Mouse (Mus musculus): Measurements from ENCODE around the gene Kif18b. TPM values are rescaled to one million over a fixed set of nuclear protein-coding genes. Genes with fewer than 3 reads are reported as not detected.

The Kif18b gene
- 10 to 100 TPM; 16.1 to 20.1 TPM for total RNA-seq (2021)
- long read RNA-seq, experiment 1, partial matches to known transcripts: 6 of 9 reads
- long read RNA-seq, experiment 1, other reads (novel, unspliced or antisense): 1 of 9 reads
- long read RNA-seq, experiment 2, transcript Kif18b-201 (16 exons, 3,326 nt): major isoform, 21 of 30 reads
- long read RNA-seq, experiment 2, partial matches to known transcripts: 2 of 30 reads
- long read RNA-seq, experiment 2, other reads (novel, unspliced or antisense): 7 of 30 reads

DNA sequence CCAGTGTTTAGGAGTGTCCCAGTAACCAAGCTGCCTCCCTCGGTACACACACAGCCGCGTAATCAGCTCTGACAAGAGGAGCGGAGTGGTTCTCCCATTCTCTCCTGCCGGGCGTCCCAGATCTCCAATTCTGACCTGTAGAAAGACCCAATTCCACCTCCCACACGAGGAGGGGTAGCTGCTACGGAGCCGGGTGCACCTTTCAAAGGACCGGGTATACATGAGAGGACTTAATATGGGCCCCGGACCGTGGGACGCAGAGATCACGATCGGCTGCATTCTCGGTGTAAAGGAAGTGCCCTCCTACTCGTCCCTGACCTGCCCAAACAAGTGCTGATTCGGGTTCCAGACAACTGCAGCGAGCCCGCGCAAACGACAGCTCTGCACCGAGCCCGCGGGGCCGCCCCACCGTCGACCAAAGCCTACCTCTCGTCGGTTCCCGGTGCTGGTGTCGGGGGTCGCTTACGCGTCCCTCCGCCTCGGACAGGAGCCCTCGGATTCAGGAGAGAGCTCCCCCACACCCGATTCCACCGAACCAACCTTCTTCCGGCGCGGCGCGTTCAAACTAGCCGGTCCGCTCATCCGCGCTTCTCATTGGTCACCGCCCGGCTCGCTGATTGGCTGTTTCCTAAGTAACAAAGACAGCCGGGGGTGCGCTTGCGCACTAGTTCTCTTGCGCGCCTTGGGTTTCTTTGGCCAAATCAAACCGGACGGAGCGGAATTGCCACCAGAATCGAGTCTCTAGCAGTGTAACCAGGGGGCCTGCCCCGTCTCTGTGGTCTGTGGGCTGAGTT is at the start of gene Kif18b:
Kif18b (minus strand) TSS at position 568 of the 794 bp plus-strand sequence.
- peak; percentile 86 to 90 for DNase-seq (ENCODE audit: low spot score in 2 of 2)

DNA sequence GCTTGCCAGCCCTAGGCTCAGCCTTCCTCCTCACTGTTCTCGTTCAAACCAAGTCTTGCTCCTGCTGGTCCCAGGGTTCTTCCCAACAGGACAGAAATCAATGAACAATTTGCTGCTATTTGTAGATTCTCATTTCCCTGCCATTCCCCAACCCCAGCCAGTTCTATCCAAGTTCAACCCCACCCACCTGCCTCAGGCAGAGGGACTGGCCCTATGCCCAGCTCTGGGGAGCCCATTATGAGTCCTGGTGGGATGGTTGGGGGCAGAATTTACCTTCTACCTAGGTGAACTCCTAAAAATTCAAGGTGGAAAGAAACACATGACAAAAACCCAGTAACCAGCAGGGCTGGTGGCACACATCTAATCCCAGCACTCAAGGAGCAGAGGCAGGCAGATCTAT is 47.4 kb upstream of the Kif18b start:
- DNase-seq (ENCODE audit: low spot score in 2 of 2): no peak

DNA sequence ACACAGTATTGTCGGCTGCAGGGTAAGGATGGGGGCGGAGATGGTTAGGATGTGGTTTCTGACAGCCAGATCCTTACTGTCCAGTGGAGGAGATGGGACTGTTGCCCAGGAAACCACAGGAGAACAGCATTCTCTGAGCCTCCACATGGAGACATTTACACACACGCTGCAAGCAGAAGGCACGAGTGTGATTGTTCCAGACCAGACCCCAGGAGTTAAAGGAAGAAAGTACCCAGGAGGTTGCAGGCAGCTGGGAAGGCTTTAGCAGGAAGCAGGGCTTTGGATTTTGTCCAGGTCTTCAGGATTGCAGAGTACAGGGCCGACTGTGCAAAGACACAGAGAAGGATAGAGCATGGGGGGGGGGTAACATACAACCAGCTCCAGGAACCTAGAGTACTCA is 46.7 kb upstream of the Kif18b start:
- DNase-seq (ENCODE audit: low spot score in 2 of 2): no peak

DNA sequence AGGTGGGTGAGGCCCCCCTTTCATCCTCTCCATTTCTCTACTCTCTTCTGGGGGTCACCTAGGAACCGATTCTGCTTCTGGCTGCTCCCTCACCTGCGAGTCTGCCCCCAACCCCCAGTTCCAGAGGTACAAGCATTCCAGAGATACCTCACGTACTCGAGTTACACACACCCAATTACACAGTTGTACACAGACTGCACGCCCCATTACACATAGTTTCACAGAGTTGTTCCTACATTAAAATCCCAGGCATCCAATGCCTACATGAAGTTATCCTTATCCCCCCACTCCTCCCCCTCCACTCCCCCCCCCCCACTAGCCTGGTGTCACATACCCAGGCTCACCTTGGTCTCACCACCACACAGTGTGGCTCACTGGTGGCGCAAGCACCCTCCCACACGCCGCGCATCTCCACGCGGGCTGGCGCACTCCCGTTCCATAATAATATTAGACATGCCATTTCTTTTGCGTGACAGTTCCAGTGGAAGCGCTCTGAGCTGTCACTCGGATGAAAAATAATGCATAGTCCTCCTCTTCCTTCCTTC is 39.7 kb upstream of the Kif18b start:
- no peak for DNase-seq (ENCODE audit: low spot score in 2 of 2)

DNA sequence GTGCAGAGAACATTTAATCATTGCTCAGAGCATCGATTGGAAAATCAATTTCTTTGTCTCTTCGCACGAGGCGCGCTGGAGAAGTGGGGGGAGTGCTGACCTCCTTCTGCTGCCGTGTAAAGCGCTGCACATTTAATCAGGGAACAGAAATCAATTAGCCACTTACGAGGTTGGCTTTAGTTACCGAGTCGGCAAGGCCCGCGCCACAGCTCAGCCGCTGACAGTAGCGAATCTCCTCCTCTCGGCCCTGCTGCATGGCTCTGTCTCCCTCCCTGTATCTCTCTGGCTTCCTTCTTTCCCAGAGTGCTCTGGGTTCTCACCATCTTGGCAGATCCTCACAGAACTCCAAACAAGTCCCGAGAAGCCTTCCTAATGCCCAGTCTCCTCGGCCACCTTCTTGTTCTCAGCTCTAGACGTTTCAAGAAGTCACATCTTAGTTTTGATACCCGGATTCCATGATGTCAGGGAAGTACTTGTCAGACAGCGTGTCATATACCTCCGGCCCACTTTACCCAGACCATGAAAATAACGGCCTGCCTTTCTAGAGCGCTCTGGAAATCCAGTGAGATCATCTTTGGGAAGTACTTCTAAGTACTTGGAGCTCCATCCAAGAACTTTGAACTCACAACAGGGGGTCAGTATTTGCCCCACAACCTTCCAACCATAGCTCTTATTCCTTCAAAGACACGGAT is 39.1 kb upstream of the Kif18b start:
- DNase-seq (ENCODE audit: low spot score in 2 of 2): no peak

DNA sequence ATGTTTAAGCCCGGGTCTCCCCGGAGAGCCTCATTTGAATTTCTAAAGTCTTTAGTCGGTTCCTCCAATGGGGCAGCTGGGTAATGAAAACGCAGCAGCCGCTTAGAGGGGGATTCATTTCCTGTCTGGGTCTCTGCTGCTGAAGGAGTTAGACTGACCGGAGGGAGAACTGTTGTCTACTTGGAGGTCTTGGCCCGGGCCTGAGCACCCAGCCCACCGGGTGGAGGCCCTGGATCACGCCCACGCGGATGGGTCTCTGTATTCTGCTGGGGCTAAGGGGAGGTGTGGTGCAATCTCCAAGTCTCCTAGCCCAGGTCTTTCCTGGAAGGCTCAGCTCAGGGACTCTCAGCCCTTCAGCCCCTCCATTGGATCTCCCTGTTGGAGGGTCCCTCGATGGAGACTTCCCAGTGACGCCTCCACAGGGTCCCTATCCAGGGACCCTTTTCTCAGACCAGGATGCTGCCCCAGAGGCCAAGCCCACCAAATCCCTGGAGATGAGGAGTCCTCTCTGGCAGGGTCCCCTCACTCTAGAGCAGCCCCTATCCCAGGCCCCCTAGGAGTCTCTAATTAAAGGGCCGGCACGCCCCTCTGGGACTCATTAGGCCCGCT is 38.4 kb upstream of the Kif18b start:
- no peak for DNase-seq (ENCODE audit: low spot score in 2 of 2)

DNA sequence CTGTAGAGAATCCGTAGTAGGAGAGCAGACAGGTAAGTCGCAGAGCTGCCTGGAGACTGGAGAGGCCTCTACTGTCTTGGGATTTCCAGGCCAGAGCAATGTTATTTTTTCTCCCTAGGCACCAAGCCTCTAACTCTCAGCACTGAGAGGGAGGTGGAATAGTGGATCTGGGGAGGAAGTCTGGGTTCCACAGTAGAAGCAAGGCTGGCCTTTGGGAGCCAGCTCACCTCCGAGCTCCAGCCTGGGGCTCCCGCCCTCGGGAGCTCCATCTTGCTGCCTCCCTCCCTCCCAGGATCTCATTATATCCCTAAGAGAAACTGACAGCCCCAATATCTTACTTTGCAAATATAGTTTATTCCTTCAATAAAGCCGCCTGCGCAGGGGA is 37.9 kb upstream of the Kif18b start:
- no peak for DNase-seq (ENCODE audit: low spot score in 2 of 2)

DNA sequence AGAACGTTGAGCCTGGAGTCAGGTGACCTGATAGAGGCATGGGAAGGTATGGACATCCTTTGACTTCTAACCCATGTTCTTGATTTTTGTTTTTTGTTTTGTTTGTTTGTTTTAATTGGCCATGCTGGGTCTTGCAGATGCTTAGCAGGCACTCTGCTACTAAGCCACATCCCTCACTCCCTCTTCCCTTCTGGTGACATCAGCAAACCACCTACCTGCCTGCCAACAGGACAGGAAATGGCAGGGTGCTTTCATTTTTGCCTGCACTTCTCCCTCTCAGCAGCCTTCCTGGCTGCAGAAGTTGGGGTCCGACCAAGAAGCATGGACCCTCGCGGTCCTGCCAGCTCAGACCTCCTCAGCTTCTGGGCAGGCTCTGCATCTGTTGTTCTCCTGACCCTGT is 36.2 kb upstream of the Kif18b start:
- DNase-seq (ENCODE audit: low spot score in 2 of 2): no peak

DNA sequence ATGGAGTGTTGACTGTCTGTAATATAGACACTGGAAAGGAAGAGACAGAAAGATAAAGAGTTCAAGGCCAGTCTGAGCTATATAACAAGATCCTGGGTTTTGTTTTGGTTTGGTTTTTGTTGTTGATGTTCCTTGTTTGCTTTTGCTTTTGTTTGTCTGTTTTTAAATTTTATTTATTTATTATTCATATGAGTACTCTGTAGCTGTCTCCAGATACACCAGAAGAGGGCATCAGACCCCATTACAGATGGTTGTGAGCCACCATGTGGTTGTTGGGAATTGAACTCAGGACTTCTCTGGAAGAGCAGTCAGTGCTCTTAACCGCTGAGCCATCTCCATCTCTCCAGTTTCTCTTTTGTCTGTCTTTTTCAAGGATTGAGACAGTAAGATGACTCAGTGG is 33.9 kb upstream of the Kif18b start:
- DNase-seq (ENCODE audit: low spot score in 2 of 2): no peak

DNA sequence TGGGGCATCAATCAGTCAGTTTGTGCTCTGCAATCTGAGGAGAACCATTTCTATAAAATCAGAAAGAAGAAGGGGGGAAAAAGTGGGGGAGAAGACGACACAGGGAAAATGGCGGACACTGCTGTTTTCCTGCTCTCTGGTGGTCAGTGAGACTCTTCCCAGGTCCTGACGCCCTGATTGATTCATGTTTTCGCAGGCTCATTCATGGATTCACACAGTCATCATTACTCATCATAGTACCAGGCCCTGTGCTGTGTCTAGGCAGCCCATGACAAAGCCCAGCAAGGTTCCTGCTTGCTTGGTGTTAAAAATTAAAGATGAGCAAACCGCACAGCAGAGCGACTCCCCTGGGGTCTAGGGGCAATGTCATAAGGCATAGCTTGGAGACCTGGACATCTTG is 33.5 kb upstream of the Kif18b start:
- no peak for DNase-seq (ENCODE audit: low spot score in 2 of 2)

DNA sequence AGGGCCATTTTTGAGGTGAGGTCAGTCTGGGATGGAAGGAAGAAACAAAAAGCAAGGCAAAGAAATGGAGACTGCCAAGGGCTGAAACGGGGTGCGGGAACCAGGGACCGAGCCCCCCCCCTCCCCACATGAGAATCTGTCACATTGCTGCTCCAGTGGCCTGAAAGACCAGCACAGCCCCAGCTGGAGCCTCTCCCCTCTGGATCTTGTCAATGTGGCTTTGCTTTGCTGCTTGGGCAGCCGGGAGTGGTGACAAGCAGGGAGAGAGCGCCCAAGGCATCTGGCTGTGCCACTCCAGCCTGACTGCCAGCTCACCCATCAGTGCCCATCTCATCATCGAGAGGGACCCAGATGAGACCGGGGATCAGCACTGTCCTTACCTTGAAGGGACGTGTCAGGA is 32.8 kb upstream of the Kif18b start:
- DNase-seq (ENCODE audit: low spot score in 2 of 2): no peak

DNA sequence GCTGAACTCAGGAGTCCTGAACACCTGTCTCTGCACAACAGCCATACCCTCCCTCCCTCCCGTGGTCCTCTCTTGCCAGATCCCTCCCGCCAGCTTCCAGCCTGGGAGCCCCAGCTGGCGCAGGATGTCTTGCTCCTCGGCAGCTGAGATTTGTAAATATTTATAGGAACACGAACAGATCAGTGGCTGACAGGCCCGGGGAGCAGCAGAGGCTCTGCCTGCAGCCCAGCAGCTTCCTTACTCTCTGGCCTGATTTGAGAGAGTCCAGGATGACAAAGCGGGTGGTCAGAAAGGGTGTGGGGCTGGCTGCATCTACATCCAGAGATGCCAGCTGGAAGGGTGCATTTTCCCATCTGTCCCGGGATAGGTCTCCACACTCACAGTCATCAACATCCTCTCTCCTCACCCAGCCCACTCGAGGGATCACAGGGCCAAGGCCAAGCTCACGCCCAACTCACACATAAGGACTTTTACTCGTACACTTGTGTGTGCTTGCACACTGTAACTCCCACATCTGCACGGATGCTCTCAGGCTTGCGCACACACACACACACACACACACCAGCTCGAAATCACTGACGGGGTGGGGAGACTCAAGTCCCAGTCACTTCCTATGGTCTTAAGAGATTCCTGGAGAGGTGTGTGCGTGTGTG is 32.2 kb upstream of the Kif18b start:
- no peak for DNase-seq (ENCODE audit: low spot score in 2 of 2)

DNA sequence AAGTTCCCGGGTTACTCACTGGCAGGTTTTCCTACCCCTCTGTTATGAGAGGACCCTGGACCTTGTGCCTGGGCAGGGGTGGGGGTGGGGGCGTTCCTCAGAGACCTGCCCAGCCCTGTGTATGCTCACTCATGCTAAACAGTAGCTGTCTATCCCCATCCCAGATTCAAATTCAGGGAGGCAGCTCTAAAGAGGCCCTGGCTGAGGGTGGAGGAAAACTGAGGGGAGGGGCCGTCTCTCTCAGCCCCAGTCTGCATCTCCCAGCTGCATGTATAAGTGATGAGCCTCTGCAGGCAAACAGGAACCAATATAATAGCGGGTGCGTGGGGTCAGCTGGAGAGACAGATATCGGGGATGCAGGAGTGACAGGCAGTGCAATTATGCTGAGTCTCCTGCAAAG is 28.0 kb upstream of the Kif18b start:
- DNase-seq (ENCODE audit: low spot score in 2 of 2): no peak

DNA sequence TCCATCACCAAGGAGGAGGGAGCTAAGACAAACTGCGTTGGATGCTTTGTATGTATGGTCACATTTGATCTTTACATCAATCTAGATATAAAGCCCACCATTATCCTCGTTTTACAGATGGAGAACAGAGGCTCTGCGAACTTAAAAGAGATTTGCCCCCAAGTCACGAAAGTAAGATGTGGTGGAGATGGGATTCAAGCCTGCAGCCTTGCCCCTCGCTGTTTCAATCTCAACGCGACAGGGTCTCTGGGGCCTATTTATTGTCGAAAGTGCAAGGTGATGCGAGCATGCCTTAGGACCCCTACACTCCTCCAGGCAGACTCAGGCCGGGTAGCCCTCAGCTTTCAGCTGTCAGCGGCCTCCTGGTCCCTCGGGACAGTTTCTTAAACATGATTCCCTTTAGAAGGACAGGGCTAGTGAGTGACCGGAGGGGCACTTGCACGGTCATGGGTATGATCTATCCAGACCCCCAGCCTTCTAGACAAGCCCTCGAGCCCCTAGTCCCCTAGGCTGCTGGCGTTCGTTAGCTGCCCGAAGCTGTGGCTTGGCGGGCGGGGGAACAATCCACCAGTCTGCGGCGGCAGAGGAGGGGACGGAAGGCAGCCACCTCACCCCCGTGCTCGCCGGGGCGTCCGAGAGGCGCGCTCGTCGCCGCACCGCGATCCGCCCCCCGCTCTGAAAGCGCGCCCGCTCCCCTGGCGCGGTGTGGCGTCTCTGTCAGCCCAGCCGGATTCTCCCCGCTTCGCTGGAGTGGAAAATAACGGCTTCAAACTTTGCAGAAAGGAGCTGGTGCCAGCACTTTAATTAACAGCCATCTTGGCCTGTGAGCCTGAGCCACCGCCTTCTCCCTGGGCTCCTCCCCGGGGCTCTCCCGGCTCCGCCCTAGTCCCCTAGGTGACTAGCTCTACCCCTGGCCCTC is 23.4 kb upstream of the Kif18b start:
- DNase-seq (ENCODE audit: low spot score in 2 of 2): no peak

DNA sequence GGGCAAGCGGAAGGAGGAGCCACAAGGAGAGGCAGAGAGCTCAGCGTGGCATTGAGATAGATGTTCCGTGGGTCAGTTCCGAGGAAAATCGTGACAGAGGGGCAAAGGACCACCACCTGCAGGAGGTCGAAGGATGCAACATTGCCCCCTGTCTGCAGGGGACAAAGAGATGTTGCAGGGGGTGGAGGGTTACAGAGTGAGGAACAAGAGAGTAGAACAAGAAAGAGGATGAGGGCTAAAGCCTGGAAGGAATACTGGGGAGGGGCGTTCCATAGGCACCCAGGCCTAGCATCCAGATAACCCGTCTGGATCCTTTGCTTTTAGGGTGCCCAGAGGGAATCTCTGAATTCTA is 22.0 kb upstream of the Kif18b start:
- DNase-seq (ENCODE audit: low spot score in 2 of 2): no peak

DNA sequence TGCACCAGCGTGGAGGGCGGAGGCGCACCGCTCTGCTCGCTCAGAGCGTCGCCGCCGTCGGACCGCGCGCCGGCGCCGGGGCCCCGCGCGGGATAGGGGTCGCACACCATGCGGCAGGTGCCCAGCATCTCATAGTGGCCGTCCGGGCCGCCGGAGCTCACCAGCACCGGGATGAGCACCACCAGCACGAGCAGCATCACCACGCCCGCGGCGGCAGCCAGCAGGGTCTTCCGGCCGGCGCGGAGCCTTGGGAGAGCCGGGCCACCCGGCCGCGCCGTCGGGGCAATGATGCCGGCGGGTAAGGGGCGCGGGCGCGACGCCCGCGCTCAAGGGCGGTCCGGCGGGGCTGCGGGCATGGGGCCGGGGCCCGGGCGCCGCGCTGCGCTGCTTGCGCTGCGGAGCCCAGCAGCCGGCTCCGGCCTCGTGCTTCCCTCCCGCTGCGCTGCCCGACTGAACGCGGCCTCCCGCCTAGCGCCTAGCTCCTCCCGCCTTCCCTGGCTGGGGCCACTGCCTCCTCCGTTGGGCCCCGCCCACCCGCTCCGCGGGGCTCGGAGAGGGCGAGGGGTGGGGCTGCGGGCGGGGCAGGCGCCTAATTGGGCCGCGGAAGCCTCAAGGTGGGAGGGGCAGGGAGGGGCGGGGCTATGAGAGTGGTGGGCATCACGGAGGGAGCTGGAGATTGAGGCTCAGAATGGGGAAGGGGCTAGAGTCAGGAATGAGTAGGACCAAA is 21.5 kb upstream of the Kif18b start, which contains the start of gene C1ql1:
C1ql1 (minus strand) TSS at position 424 of the 727 bp plus-strand sequence.
- peak; percentile 63 to 76 for DNase-seq (ENCODE audit: low spot score in 2 of 2)

DNA sequence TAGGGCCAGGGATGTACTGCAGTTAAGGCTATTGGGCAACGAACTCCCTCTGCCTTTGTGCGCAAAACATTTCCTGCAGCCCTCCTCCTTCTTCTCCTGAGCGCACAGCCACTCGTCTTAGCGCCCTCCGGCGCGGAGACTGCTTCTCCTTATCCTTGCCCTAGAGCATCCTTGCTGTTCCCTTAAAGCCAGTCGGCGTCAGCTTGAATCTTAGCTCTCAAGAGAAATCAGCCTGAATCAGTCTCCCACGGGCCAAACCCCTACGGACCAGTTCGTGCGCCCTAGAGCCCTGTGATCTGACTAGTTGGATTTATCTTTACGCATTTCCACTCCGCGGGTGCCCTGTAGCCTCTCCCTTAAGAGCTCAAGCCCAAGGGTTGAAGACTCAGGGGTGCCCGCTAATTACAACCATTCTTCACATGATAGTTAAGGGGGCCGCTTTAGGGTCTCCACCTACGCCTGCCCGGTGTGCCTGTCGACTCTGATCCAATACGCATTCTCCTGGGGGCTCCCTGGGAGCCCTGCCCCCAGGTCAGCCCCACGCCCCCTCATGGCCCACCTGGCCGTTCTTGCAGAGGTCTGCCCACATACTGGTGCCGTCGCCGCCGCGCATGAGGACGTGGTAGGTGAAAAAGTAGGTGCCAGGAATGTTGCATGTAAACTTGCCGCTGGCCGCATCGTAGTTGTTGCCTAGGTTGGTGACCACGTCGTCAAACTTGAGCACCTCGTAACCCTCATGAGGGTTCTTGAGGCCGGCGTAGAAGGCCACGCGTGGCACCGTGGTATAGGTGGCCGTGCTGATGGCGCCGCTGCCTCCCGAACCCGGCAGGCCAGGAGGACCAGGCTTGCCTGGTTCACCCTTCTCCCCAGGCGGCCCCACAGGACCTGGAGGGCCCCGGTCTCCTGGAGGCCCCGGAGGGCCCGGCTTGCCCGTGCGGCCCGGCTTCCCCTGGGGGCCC is 20.7 kb upstream of the Kif18b start:
- no peak for DNase-seq (ENCODE audit: low spot score in 2 of 2)

DNA sequence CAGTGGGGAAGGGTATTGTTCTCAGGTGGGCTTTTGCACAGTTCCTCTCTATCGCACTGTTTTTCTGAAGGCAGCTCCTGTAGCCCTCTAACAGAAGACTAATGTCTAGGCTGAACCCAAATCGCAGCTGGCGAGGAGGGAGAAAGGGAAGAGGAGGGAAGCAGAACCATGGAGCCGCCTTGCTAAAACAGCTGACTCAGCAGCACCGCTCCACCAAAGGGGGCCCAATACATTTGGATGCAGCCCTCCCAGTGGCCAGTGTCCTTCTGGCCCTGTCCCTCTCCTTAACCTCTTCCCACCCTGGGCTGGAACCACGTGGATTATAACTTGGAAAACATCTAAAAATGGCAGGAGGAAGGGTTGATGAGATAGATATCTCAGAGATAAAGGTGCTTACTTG is 16.3 kb upstream of the Kif18b start:
- DNase-seq (ENCODE audit: low spot score in 2 of 2): no peak
